Mouse (Mus musculus): ENCODE results near the gene Trim17.

- TF ChIP-seq POLR2A (IDR thresholded peaks at IDR 0.05; ENCODE audit: extremely low read depth, insufficient read depth, low read length) = no peak
- peak; percentile 63 for TF ChIP-seq CTCF (IDR thresholded peaks at IDR 0.05; ENCODE audit: extremely low read depth, insufficient read depth, low read length)
These were observed 27.3 kb downstream of the Trim17 start for GRCm38 (mm10) chr11:58981541-58982447.
